Mouse (Mus musculus) MEL-GATA-1-ER (cell line): ENCODE measurements around the gene Rflna.

Experiments
- DNase-seq: peaks from one replicate; pipeline ENCODE4 v3.0.0-alpha.2; 2012; ENCODE audit warnings: low read depth; ENCODE audit errors: extremely low read depth

The Rflna gene

DNA sequence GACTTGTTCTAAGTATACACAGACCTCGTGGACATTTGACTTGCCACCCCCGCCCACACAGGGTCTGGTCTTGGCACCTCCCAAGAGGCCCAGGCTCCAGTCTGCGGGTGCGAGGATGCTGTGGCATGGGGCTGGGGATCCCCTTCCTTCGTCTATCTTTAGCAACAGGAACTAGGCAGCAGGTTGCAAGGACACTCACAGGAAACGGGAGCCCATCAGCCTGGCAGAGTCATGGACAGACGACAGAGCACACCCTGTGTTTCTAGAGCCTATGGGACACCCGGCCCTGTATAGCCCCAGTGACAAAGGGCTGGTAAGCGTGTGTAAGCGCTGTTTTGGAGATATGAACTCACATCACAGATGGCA, 49.2 kb downstream of the Rflna start:
- DNase-seq: no peak

DNA sequence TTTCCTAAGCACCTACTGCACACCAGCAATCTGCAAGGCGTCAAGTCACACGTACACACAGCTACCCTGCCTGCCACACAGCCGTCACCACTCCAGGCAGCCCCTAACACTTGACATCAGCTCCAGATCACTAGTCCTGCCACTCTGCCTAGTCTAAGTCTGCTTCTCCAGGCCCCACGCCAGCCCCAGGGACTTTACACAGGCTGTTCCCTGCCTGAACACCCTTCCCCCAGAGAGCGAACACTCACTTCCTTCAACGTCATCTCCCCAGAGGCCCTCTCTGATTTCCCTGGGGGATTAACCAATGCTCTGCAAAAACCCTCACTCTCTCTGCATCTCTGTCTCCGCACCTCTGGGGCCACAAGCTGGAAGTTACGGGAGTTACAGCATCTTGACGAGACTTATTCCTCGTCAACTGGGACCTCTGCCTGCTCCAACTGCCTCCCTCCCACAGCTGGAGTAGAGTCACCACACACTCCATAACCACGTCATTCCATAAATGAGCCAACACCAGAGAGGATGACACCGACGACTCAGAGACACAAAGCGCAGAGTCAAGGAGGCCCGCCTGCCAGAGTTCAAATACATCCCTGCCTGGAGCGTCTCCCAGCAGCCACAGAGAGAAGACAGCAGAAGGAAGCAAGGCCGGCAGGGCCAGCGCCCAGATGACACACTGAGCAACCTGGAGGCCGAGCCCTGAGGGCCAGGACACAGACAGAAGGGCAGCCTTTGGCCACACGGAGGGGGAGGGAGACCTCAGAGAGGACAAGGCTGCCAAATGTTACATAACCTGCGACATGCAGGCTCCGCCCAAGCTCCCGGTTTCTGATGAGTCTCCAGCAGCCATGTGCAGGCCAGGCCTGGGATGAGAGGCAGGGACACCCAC, 49.8 kb downstream of the Rflna start:
- no peak for DNase-seq

DNA sequence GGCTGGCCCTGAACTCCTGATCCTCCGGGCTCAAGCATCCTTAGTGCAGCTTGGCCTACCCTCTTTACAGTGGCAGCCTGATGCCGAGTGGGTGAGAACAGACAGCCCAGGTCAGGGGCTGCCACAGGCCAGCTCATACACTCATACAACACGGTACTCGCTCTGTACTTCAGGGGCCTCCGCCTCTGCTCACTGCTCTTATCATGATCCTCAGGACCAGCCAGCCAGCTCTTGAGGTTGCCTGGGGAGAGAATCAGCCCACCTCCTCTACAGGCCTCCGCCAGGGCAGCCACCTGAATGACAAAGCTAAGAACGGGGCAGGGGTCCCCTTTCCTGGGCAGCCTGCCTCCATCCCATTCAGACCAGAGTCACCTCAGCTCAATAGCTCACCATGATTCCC, 50.6 kb downstream of the Rflna start:
- no peak for DNase-seq

DNA sequence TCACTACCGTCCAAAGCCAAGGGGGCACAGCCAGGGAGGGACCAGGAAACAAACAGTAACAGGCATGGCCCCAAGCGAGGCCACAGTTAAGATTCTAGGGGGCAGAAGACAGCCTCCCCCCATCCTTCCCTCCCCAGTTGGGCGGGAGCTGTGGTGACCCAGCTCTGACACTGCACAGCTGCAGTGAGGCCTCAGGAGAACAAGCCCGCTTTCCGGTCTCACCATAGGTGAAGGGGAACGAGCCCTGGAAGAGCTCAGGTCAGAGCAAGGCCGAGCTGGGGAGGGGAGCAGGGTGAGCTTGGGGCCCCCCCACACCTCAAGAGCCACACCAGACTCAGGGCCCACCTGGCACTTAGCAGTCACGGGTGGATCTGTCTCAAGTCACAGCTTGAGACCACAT, 52.9 kb downstream of the Rflna start:
- no peak for DNase-seq

DNA sequence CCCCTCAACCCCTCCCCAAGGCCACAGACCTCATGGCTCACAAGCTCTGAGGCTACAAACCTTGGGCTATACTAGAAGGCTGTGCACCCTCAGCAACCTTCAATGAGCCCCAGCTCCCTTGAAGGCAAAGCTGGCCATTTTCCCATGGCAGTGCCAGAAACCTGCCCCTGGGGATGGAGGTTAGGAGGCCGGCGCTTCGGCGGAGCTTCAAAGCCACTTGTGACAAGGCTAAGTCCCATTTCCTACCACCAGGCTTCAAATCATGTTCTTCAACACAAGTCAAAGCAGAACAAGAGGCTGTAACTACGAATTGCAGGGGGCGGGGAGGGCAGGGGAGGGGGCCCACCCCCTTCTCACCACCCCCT, 53.3 kb downstream of the Rflna start:
- DNase-seq: no peak

DNA sequence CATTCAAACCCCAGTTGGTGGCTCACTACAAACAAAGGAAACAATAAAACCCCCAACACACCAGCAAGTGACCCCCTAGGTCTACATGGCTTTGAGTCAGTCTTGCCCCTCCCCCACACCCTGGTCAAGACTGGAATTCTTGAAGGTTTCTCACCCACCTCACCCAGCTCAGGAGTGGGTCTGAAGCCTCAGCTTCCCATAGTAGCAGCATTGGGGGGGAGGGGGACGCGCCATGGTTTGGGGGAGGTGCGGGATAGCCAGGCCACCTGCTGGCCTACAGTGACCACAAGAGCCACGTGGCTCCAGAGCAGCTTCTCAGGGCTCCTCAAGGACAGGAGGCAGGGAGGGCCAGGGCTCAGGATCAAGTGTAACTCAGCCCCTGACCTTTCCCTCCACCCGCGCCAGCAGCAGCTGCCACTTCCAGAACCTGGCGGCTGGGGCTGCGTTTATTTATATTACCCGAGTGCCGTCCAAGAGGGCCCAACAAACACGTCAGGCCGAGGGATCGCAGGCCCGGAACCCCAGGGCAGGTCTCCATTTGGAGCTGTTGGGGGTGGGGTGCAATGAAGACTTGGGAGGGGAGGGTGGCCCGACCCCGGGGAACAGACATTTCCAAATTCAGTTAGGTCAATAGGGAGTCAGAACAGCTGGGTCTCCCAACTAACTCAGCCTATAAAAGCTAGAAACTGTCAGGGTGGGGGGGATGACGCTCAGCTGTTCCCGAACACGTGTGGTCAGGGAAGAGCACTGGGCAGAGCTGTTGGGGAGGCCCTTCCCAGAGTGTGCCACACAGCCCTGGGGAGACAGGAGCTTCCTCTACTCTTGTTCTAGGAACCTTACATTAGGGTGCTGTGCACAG, 53.9 kb downstream of the Rflna start:
- no peak for DNase-seq

DNA sequence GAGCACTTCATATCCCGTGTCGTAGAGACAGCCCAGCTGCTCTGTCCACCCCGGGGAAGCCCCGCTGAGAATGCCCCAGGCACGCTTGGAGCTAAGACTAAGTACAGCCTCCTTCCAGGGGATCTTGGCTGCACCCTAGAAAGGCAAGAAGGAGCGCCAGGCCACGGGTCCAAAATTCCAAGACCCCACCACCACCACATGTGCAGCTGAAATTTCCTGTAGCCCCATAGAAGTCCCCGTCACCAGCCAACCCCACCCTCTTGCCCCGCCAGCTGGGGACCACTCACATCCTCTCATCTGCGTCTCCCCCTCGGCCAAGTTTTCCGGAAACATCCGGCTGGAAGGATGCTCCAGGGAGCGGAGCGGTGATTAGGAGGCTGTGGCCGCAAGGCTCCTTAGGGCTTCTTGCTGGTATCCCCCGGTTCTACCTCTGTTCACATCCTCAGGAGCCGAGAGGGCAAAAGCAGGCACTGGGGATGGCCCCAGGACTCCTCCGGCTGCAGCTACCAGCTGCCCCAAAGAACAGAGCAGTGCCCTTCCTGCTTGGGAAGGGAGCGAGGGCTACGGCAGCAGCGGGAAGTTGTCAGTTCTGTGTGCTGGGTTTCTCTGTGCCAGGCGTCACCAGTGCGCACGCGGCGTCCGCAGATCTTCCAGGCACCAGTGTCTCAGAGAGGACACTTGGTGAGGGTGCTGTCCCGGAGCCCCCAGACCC, 54.7 kb downstream of the Rflna start:
- no peak for DNase-seq

DNA sequence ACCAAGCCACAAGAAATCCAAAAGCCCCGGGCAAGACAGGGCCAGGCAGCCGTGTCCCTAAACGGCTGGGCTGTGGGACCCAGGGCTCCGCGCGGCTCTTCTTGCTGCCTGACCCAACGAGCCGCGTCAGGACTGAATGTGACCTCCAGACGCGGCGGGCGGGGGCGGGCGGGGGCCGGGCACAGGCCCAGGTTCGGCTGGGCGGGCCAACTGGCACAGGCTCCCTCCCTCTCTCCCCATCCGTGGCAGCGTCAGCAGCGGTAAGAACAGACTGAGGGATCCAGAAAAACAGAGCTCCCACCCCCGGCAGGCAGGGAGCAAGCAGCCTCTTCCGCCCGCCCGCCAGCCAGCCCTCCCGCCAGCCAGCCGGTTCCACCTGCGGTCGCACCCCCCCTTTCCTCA, 55.2 kb downstream of the Rflna start:
- DNase-seq: no peak
